Mouse (Mus musculus) layer of hippocampus, adult 9-10 months (tissue): ENCODE measurements around the gene Ssr1.

Source experiments
- DNase-seq: peaks from one replicate; pipeline ENCODE4 v3.0.0; 2022; ENCODE audit warnings: low spot score

Ssr1 gene

GRCm38 (mm10) chr13:37979506-37979905 lies 14.5 kb downstream of the Ssr1 start:
- DNase-seq: no peak

DNA sequence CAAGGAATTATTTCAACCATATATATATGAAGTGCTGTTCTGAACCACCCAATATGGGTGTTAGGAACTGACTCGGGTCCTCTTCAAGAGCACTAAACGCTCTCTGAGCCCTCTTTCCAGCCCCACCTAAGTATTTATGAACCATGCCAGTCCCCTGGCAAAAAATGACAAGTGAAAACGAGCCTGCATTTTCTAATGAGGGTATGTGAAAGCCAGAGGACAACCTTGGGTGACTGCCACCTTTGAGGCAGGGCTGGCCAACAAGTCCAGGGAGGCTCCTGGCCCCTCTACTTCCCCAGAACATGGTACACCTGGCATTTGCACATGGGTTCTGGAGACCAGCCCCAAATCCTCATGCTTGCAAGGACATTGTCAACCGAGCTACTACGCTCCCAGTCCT lies 19.3 kb downstream of the Ssr1 start:
- DNase-seq: no peak

DNA sequence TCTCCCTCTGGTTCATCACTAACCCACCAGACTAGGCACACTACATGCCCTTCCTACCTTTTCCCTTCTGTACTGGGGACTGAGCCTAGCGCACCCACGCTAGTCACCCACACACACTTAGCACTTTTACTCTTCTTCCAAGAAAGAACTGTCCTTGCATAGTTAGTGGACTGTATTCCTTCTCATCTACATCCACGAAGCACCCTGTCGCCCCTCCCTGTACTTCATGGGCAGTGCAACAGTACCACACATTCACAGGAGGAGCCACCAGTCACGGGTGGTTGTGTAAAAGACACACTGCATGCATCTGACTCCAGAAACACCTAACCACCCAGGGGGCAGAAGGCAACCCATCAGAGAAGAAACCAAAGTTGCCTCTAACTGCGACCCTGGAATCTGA lies 20.0 kb downstream of the Ssr1 start:
- no peak for DNase-seq

GRCm38 (mm10) chr13:37970887-37971530 lies 23.0 kb downstream of the Ssr1 start:
- DNase-seq: no peak

- no peak for DNase-seq
Measured at GRCm38 (mm10) chr13:37969988-37970387, 24.0 kb downstream of the Ssr1 start.

- peak; percentile 91 for DNase-seq
Measured at GRCm38 (mm10) chr13:37969337-37969736, 24.7 kb downstream of the Ssr1 start.

DNA sequence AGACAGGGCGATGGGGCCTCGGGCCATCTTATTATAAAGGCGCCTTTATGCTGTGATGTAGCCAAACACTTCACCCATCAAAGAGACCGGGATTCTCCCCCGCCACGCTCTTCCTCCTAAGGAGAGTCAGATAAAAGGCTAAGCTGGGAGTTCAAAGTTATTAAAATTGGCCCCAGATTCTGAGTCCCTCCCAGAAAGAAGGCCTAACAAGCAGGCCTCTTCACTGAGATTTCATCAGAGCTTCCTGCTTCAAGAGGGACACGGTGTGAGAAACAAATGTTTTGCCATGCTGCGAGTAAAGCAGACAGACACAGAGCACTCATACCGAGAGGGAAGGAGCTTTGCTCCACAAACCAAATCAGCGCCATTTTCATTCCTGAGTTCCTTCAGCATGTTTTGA lies 26.5 kb downstream of the Ssr1 start:
- no peak for DNase-seq

DNA sequence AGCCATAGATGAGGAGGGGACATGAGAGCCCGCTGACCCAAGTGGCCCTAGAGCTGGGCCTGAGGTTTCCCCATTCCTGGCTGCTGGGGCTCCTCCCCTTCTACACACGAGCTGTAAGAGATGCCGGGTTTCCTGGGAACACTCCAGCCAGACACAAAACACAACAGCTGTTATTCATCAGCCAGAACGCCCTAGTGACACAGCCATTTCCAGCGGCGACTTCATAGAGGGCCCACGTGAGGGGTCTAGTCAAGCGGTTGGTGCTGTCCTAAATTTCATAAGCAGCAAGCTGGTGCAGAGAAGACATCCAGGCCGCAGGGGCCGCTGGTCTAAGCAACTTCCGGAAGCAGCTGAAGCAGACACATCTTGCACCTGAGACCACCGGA lies 27.0 kb downstream of the Ssr1 start:
- no peak for DNase-seq

- DNase-seq: no peak
Measured at GRCm38 (mm10) chr13:37966256-37967051, 27.6 kb downstream of the Ssr1 start.

DNA sequence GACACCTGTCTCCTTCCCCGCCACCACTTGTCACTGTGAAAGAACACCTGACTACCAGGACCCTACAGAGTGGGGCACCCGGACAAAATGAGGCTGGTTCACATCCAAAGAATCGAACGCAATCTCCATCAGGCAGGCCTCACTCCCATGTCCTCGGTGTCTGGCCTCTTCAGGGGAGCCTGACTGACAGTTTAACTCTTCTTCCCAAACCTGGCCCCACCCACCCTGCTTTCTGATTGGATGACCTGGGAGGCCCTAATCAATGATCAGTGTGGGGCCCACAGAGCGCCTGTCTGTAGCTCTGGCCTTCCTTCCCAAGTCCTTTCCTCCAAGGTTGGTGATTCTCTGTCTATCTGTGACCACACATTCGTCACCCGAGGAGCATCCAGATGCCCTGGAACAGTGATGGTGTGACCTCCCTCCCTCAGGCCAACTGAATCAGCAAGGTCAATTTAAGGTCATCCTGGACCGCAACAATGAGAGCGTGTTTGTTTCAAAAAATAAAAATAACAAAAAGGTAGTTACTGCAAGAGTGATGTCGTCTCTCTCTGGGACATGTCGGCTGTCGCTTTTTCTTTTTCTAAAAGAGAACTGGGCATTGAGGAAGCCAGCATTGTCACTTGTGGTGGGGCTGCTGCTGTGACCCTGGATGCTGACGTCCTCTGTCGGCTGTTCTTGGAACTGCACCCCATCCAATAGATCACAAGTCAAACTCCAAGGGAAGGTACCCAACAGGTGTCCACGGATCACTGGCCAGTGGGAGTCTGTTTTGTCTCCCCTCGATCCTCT lies 28.7 kb downstream of the Ssr1 start:
- no peak for DNase-seq

DNA sequence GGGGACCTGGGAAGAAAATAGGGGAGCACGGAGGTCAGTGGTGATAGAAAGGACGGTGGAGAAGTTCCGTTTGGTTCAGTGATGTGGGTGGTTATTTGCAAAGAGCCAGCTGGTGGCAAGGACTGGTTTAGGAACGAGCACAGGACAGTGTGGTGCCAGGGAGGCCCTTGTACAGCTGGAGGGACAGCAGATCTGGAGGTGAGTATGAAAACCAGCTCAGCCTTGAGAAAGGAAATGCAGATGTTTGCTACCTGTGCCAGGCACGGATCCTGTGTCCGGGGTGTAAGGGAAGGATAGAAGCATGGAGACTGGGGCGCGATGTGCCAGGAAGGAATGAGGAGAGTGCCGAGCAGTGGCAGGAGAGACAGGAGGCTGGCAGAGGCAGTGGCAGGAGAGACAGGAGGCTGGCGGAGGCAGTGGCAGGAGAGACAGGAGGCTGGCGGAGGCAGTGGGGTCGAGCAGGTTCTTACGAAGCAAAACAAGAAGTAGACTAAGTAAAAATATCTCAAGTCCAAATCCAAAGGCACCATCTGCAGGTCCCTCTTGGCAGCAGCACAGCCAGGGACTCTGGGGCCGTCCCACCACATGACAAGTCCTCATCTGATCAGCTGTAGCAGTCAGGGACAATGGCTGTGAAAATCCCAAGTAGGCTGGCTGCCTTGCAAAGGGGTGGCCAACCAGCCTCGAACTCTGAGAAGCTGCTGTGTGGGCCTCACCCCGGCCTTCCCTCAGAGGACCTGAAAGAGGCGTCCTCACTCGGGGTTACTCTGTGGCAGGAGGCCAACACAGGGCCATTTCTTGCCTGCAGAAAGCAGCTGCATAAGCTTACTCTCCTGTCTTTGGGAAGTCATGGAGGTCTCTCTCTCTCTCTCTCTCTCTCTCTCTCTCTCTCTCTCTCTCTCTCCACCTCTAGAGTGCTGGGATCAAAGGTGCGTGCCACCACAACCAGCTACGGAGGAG lies 29.6 kb downstream of the Ssr1 start:
- DNase-seq: no peak

- DNase-seq: peak; percentile 69
Measured at GRCm38 (mm10) chr13:37963354-37964007, 30.5 kb downstream of the Ssr1 start.

- DNase-seq: no peak
Measured at GRCm38 (mm10) chr13:37962541-37962940, 31.5 kb downstream of the Ssr1 start.

- DNase-seq: no peak
Measured at GRCm38 (mm10) chr13:37959936-37960335, 34.1 kb downstream of the Ssr1 start.

DNA sequence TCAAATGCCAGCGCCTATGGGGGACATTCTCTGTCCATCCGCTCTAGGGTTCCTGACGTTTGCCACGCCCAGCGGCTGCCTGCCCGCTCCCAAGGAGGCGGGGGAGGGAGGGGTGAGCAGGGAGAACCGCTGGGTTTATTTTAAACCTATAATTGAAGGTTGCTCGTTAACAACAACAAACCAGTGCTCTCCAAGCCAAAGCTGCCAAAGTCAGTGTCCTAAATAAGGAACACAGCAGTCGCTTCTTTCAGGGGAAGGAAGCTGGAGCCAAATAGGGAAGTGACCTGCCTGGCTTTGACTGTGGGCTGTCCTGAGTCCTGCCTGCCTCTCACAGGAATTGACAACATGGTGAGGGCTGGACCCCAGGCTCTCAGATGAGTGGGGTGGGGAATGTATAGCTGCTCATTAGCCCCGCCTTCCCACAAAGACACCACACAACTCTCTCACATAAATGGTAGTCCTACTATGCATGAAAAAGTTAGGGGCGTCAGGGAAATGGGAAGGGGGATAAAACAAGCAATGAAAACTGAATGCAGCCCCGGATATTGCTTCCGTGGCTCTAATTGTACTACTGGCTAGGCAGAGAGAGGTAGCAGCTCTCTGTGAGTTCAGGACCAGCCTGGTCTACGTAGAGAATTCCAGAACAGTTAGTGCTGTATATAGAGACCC lies 34.6 kb downstream of the Ssr1 start:
- no peak for DNase-seq

- DNase-seq: no peak
Measured at GRCm38 (mm10) chr13:37958498-37959238, 35.3 kb downstream of the Ssr1 start.

GRCm38 (mm10) chr13:37954318-37954717 lies 39.7 kb downstream of the Ssr1 start:
- DNase-seq: no peak

DNA sequence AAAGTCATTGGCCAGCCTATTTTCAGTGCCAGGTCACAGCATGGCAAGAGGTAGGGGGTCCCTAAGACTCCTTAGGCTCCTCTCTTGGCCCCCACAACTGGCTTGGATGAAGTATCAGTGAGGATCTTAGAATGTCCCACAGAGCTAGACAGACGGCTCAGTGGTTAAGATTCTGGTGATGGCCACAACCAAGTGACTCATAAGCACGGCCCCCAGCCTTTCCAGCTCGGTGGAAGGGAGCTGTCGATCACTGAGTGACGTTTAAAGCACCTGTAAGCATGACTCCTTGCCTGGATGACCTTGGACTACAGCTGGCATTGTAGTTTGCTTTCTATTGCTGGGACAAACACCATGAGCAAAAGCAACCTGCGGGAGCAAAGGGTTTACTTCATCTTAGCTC lies 41.0 kb downstream of the Ssr1 start:
- no peak for DNase-seq

- DNase-seq: peak; percentile 69
Measured at GRCm38 (mm10) chr13:37946734-37947133, 47.3 kb downstream of the Ssr1 start.

- DNase-seq: no peak
Measured at GRCm38 (mm10) chr13:37945392-37945791, 48.6 kb downstream of the Ssr1 start.
